13 mouse cellular contexts compared by ENCODE assay signal in the genomic region with DNA sequence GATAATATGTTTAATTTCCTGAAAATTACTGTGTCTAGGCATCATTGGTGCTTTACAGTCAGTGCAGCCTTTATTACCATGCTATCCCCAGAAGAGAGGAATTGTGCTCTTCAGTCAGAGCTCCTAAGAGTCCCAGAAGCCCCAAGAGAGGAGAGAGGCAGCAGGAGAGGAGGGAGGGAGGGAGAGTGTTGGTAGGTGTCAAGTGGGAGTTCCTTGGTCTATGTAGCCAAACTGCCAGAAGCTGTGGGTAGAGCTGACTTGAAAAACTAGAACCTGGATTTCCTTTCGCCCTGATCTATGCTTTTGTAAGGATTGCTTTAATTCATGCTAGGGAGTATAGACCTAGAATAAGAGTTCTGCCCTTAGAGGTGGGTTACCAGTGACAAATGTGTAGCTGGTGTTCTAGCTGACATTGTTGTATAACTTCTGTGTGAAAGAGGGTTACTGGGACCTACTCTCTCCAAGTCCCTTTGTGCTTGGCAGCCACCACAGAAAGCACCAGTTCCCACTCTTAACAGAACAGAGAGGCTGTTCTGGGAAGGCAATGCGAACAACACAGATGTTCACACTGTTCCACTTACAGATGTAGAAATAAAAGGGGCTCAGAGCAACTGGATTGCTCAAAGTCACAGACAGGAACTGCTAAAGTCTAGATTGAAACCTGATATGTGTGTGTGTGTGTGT.
"Had no signal": no experiment of that assay in that cellular context is flagged by ENCODE, and none has a peak within 500 bp of the region (broad histone marks: within the 10 kb centered on the region; RNA-seq: fewer than 3 reads in every experiment).

No protein-coding gene starts in this region.

- H3K4me3 ChIP-seq: limb, embryonic 12.5 days; midbrain, embryonic 13.5 days; myocyte; neural tube, embryonic 15.5 days had no signal

- H3K4me2 ChIP-seq: limb, embryonic 12.5 days; midbrain, embryonic 13.5 days; neural tube, embryonic 15.5 days had no signal

- H3K9ac ChIP-seq: limb, embryonic 12.5 days; liver, embryonic 14.5 days; midbrain, embryonic 13.5 days; neural tube, embryonic 15.5 days had no signal

- H3K27me3 ChIP-seq: limb, embryonic 12.5 days; midbrain, embryonic 13.5 days; neural tube, embryonic 15.5 days had no signal

- H3K27ac ChIP-seq: limb, embryonic 12.5 days; liver, embryonic 14.5 days; midbrain, embryonic 13.5 days; neural tube, embryonic 15.5 days had no signal

- H3K4me1 ChIP-seq: midbrain, embryonic 13.5 days; neural tube, embryonic 15.5 days had no signal

- DNase-seq: kidney, adult 8-10 months; kidney, postnatal 25 days; lung, adult 18-20 months; right cerebral cortex, postnatal 4 days; spleen, adult 18-20 months; thymus, adult 2 months; thymus, postnatal 25 days had no signal

- ATAC-seq: intestine, embryonic 16.5 days; midbrain, embryonic 13.5 days had no signal

- H3K9me3 ChIP-seq: midbrain, embryonic 13.5 days; neural tube, embryonic 15.5 days had no signal

- H3K36me3 ChIP-seq: neural tube, embryonic 15.5 days had no signal
